Mouse (Mus musculus) thymus, adult 2 months (tissue): ENCODE results near the gene Tmem170.

ENCODE experiments used
- CTCF ChIP-seq: fragments of 200-500 bp; IDR thresholded peaks from 2 replicates; pipeline ENCODE4 v1.5.1; 2012; ENCODE audit warnings: mild to moderate bottlenecking, control low read depth, low read length, moderate library complexity, borderline replicate concordance; ENCODE audit not compliant: control insufficient read depth, poor library complexity, insufficient read depth; ENCODE audit errors: extremely low read depth
- POLR2A ChIP-seq: fragments of 200-500 bp; IDR thresholded peaks from 2 replicates; pipeline ENCODE4 v1.6.1; 2012; ENCODE audit warnings: mild to moderate bottlenecking, low read length, control low read depth, moderate library complexity; ENCODE audit not compliant: control insufficient read depth, poor library complexity, insufficient read depth; ENCODE audit errors: extremely low read depth

DNA sequence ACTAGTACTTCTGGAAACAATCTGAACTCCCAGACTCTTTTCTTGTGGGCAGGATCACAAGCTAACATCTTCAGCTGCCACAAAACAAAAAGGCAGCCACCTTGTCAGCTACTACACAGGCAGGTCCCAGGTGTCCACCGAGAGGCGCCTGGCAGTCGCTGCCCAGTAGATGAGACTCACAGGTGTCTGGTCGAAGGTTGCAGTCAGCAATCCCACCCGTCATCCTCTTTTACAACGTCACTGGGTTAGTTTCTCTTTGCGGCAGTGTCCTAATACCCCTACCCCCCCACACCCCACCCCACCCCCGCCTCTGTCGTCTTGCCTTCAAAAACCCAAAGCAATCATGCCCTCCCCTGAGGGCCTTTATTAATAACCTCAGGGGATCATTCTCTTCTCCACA, 792 bp downstream of the Tmem170 start:
- no peak for TF ChIP-seq CTCF
- TF ChIP-seq POLR2A: no peak
